Mouse (Mus musculus) heart, embryonic 15.5 days (tissue): ENCODE results near the gene Map3k14. TPM values are rescaled to one million over a fixed set of nuclear protein-coding genes. Genes with fewer than 3 reads are reported as not detected.

Experiments used
- ATAC-seq: fragments of 200-750 bp; cut with Nextera tagmentation; replicated peaks from 2 replicates; pipeline ENCODE4 v1.8.0; 2017; ENCODE audit warnings: low read depth, moderate TSS enrichment; ENCODE audit not compliant: insufficient number of reproducible peaks, insufficient read depth, low FRiP score
- H3K27ac ChIP-seq: fragments of 300-500 bp; sonication (generic); 2 replicates; pipeline ENCODE4 v1.5.1; 2015; ENCODE audit warnings: mild to moderate bottlenecking, inconsistent platforms
- H3K27me3 ChIP-seq: fragments of 300-500 bp; sonication (generic); 2 replicates; pipeline ENCODE4 v1.6.1; 2015; ENCODE audit warnings: inconsistent platforms
- H3K36me3 ChIP-seq: fragments of 300-500 bp; sonication (generic); 2 replicates; pipeline ENCODE4 v1.6.1; 2015; ENCODE audit warnings: mild to moderate bottlenecking, inconsistent platforms
- H3K4me1 ChIP-seq: fragments of 300-500 bp; sonication (generic); replicated peaks from 2 replicates; pipeline ENCODE4 v1.6.1; 2015; ENCODE audit warnings: inconsistent platforms
- H3K4me2 ChIP-seq: fragments of 300-500 bp; sonication (generic); 2 replicates; pipeline ENCODE4 v1.6.1; 2015; ENCODE audit warnings: inconsistent platforms, mild to moderate bottlenecking, moderate library complexity
- H3K4me3 ChIP-seq: fragments of 300-500 bp; sonication (generic); 2 replicates; pipeline ENCODE4 v1.5.1; 2015; ENCODE audit warnings: mild to moderate bottlenecking, inconsistent platforms
- H3K9ac ChIP-seq: fragments of 300-500 bp; sonication (generic); 2 replicates; pipeline ENCODE4 v1.6.1; 2015; ENCODE audit warnings: mild to moderate bottlenecking, inconsistent platforms
- H3K9me3 ChIP-seq: fragments of 300-500 bp; sonication (generic); replicated peaks from 2 replicates; pipeline ENCODE4 v1.6.1; 2016; ENCODE audit warnings: inconsistent platforms
- WGBS: fragments of 180-500 bp; shearing (Covaris S2); methylation state at CpG from one replicate; pipeline ENCODE4 v1.1.7; 2015; ENCODE audit warnings: mixed read lengths; 5-methylcytosine and 5-hydroxymethylcytosine counted together
- polyA plus RNA-seq: library from polyadenylated mRNA; unstranded; fragments of >200 nt; fragmentation: Nextera tagmentation; extraction: Ambion mirVana; gene quantifications from 2 replicates; pipeline ENCODE4 v1.2.1, GENCODE M21; 2015

Map3k14 gene
- polyA plus RNA-seq, 1 experiment from 2014 or later, result 1.8 TPM

GRCm38 (mm10) chr11:103260515-103261192 is 6.6 kb downstream of the Map3k14 start:
- H3K4me1 ChIP-seq, result peaks cover 22% of the 10 kb centered on the region
- H3K27ac ChIP-seq, result no peak overlapping the region
- no peaks in the 10 kb centered on the region for H3K27me3 ChIP-seq
- no peak overlapping the region for H3K9ac ChIP-seq
- H3K4me3 ChIP-seq, result no peak overlapping the region
- 73% methylated on average over 12 of the region's 12 CpGs for WGBS
- ATAC-seq, result no peak
- H3K36me3 ChIP-seq, result no peaks in the 10 kb centered on the region
- no peaks in the 10 kb centered on the region for H3K9me3 ChIP-seq
- no peak overlapping the region for H3K4me2 ChIP-seq

- Histone ChIP-seq H3K4me2 (no peak overlapping the region), H3K27me3 (no peaks in the 10 kb centered on the region), H3K27ac (no peak overlapping the region), H3K9me3 (no peaks in the 10 kb centered on the region), H3K4me3 (no peak overlapping the region), H3K4me1 (peaks cover 22% of the 10 kb centered on the region), H3K36me3 (no peaks in the 10 kb centered on the region), H3K9ac (no peak overlapping the region)
- ATAC-seq, result no peak
- 92% methylated on average over 5 of the region's 5 CpGs for WGBS
Measured at GRCm38 (mm10) chr11:103260034-103260433, 7.2 kb downstream of the Map3k14 start.

- H3K9me3 ChIP-seq, result no peaks in the 10 kb centered on the region
- no peak overlapping the region for H3K9ac ChIP-seq
- no peaks in the 10 kb centered on the region for H3K27me3 ChIP-seq
- no peak for ATAC-seq
- H3K4me3 ChIP-seq, result no peak overlapping the region
- peaks cover 15% of the 10 kb centered on the region for H3K4me1 ChIP-seq
- no peak overlapping the region for H3K27ac ChIP-seq
- no peak overlapping the region for H3K4me2 ChIP-seq
- no peaks in the 10 kb centered on the region for H3K36me3 ChIP-seq
- 82% methylated on average over 4 of the region's 4 CpGs for WGBS
Measured at GRCm38 (mm10) chr11:103257938-103258481, 9.3 kb downstream of the Map3k14 start.

GRCm38 (mm10) chr11:103253605-103254004 is 13.7 kb downstream of the Map3k14 start:
- Histone ChIP-seq H3K4me2 (no peak overlapping the region), H3K9me3 (no peaks in the 10 kb centered on the region), H3K36me3 (no peaks in the 10 kb centered on the region), H3K9ac (no peak overlapping the region), H3K4me3 (no peak overlapping the region), H3K27ac (no peak overlapping the region; the same call in 1 of the 2 replicates), H3K27me3 (no peaks in the 10 kb centered on the region), H3K4me1 (peaks cover 16% of the 10 kb centered on the region)
- 83% methylated on average over 5 of the region's 5 CpGs for WGBS
- ATAC-seq, result no peak

GRCm38 (mm10) chr11:103252380-103252779 is 14.9 kb downstream of the Map3k14 start:
- 66% methylated on average over 5 of the region's 5 CpGs for WGBS
- H3K27me3 ChIP-seq, result no peaks in the 10 kb centered on the region
- H3K27ac ChIP-seq, result no peak overlapping the region
- no peaks in the 10 kb centered on the region for H3K9me3 ChIP-seq
- no peaks in the 10 kb centered on the region for H3K36me3 ChIP-seq
- peaks cover 27% of the 10 kb centered on the region for H3K4me1 ChIP-seq
- H3K9ac ChIP-seq, result no peak overlapping the region
- no peak for ATAC-seq
- H3K4me3 ChIP-seq, result no peak overlapping the region
- H3K4me2 ChIP-seq, result no peak overlapping the region

- no peak for ATAC-seq
- Histone ChIP-seq H3K27me3 (no peaks in the 10 kb centered on the region), H3K4me3 (no peak overlapping the region), H3K4me2 (no peak overlapping the region), H3K36me3 (no peaks in the 10 kb centered on the region), H3K27ac (no peak overlapping the region), H3K9ac (no peak overlapping the region), H3K9me3 (no peaks in the 10 kb centered on the region), H3K4me1 (peaks cover 45% of the 10 kb centered on the region)
- 84% methylated on average over 3 of the region's 3 CpGs for WGBS
Measured at GRCm38 (mm10) chr11:103250324-103250723, 16.9 kb downstream of the Map3k14 start.

- Histone ChIP-seq H3K4me1 (peaks cover 54% of the 10 kb centered on the region), H3K27me3 (no peaks in the 10 kb centered on the region), H3K9me3 (no peaks in the 10 kb centered on the region), H3K36me3 (no peaks in the 10 kb centered on the region), H3K4me3 (no peak overlapping the region), H3K9ac (no peak overlapping the region), H3K4me2 (no peak overlapping the region), H3K27ac (peak overlapping the region; percentile 47; the same call in 1 of the 2 replicates)
- ATAC-seq, result no peak
- WGBS, result 64% methylated on average over 6 of the region's 6 CpGs
Measured at GRCm38 (mm10) chr11:103249509-103249908, 17.8 kb downstream of the Map3k14 start.

GRCm38 (mm10) chr11:103248837-103249236 is 18.4 kb downstream of the Map3k14 start:
- Histone ChIP-seq H3K27ac (peak overlapping the region; percentile 47; the same call in 1 of the 2 replicates), H3K4me1 (peaks cover 58% of the 10 kb centered on the region), H3K9ac (no peak overlapping the region), H3K9me3 (no peaks in the 10 kb centered on the region), H3K36me3 (no peaks in the 10 kb centered on the region), H3K4me2 (no peak overlapping the region), H3K27me3 (no peaks in the 10 kb centered on the region), H3K4me3 (no peak overlapping the region)
- ATAC-seq, result no peak
- WGBS, result 67% methylated on average over 5 of the region's 5 CpGs

GRCm38 (mm10) chr11:103247504-103248177 is 19.6 kb downstream of the Map3k14 start:
- no peaks in the 10 kb centered on the region for H3K27me3 ChIP-seq
- WGBS, result 34% methylated on average over 11 of the region's 11 CpGs
- peak overlapping the region; percentile 77 for H3K27ac ChIP-seq
- H3K9ac ChIP-seq, result no peak overlapping the region
- H3K36me3 ChIP-seq, result no peaks in the 10 kb centered on the region
- H3K4me2 ChIP-seq, result peak overlapping the region; percentile 12; the same call in 1 of the 2 replicates
- H3K4me3 ChIP-seq, result no peak overlapping the region
- H3K4me1 ChIP-seq, result peaks cover 55% of the 10 kb centered on the region
- peak; percentile 81 for ATAC-seq
- no peaks in the 10 kb centered on the region for H3K9me3 ChIP-seq

GRCm38 (mm10) chr11:103246731-103247290 is 20.5 kb downstream of the Map3k14 start:
- peak overlapping the region; percentile 77 for H3K27ac ChIP-seq
- no peak overlapping the region for H3K9ac ChIP-seq
- no peak for ATAC-seq

GRCm38 (mm10) chr11:103246081-103246730 is 21.1 kb downstream of the Map3k14 start:
- Histone ChIP-seq H3K36me3 (no peaks in the 10 kb centered on the region), H3K9ac (no peak overlapping the region), H3K4me1 (peaks cover 59% of the 10 kb centered on the region), H3K4me2 (0 out of 2 replicates have a peak overlapping the region, but pooled peaks have one; percentile 10), H3K27me3 (no peaks in the 10 kb centered on the region), H3K9me3 (no peaks in the 10 kb centered on the region), H3K27ac (peak overlapping the region; percentile 77), H3K4me3 (no peak overlapping the region)
- 0 out of 2 replicates have a peak, but pooled peaks have one; percentile 23 for ATAC-seq
- 47% methylated on average over 10 of the region's 10 CpGs for WGBS

More at GRCm38 (mm10) chr11:103246731-103247290, 20.5 kb downstream of the Map3k14 start:
- no peaks in the 10 kb centered on the region for H3K27me3 ChIP-seq
- H3K4me2 ChIP-seq, result 0 out of 2 replicates have a peak overlapping the region, but pooled peaks have one; percentile 10
- 31% methylated on average over 4 of the region's 4 CpGs for WGBS
- H3K4me3 ChIP-seq, result no peak overlapping the region
- no peaks in the 10 kb centered on the region for H3K36me3 ChIP-seq
- no peaks in the 10 kb centered on the region for H3K9me3 ChIP-seq
- peaks cover 55% of the 10 kb centered on the region for H3K4me1 ChIP-seq
